Mouse (Mus musculus): ENCODE results near the gene Klhdc4. TPM values are rescaled to one million over a fixed set of nuclear protein-coding genes. Genes with fewer than 3 reads are reported as not detected.

The Klhdc4 gene
- polyA plus RNA-seq, 1 experiment from 2014 or later, result 39.5 TPM

DNA sequence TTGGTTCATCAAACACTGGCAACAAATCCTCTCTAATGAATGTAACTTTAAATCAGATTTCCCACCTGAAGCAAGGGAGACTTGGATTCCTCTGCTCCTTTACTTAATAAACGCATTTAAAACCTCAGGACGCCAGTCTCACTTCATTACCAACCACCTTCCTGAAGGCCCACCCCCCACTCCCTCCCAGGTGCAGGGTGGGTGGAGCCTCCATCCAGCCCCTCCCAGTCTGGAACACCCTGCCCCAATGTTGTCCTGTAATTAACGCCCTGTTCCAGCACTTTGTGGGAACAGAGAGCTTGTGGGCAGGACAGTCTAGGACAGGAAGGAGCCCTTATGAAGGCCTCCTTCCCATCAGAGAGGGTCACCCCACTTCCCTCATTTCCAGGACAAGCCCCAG is 35.2 kb downstream of the Klhdc4 start:
- TF ChIP-seq CTCF (IDR thresholded peaks at IDR 0.05), result no peak
- in situ Hi-C loops (cut with MboI; ENCODE audit: low pct_unique_long_range_greater_than_20kb), result no loop called here
- no peaks in the 10 kb centered on the region for H3K27me3 ChIP-seq
- ChIA-PET POLR2A (no interaction called here), CTCF (no interaction called here)
- ATAC-seq (no peak), DNase-seq (ENCODE audit: low read depth, low spot score) (no peak)

GRCm38 (mm10) chr8:121792627-121793026 is 36.7 kb downstream of the Klhdc4 start:
- H3K27me3 ChIP-seq, result no peaks in the 10 kb centered on the region
- no peak for TF ChIP-seq CTCF (IDR thresholded peaks at IDR 0.05)
- in situ Hi-C loops (cut with MboI; ENCODE audit: low pct_unique_long_range_greater_than_20kb), result no loop called here
- ChIA-PET CTCF (no interaction called here), POLR2A (no interaction called here)
- ATAC-seq (no peak), DNase-seq (ENCODE audit: low read depth, low spot score) (no peak)

- no peak for ATAC-seq
- in situ Hi-C loops (cut with MboI; ENCODE audit: low pct_unique_long_range_greater_than_20kb), result no loop called here
- ChIA-PET CTCF (no interaction called here), POLR2A (no interaction called here)
- no peak for TF ChIP-seq CTCF (IDR thresholded peaks at IDR 0.05)
- no peaks in the 10 kb centered on the region for H3K27me3 ChIP-seq
- no peak for DNase-seq (ENCODE audit: low read depth, low spot score)
Observed at GRCm38 (mm10) chr8:121792159-121792558, 37.2 kb downstream of the Klhdc4 start.

DNA sequence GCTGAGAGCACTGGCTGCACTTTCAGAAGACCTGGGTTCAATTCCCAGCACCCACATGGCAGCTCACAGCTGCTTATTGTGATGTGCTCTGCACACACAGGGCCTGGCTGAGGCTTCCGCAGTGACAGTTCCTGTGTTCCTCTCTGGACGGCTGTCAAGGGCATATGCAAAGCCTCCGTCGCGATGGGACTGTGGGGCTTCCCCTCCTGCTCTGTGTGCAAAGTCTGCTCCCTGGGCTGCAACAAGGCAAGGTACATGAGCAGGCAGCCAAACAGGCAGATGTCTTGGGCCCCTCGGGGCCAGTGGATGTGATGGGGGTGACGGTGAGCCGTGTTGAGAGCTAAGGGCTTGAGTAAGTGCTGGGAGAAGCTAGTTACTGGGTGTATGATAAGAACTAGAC is 40.6 kb downstream of the Klhdc4 start:
- POLR2A ChIA-PET, result no interaction called here
- CTCF ChIA-PET, result no interaction called here
- in situ Hi-C loops (cut with MboI; ENCODE audit: low pct_unique_long_range_greater_than_20kb), result no loop called here
- peaks cover 22% of the 10 kb centered on the region for H3K27me3 ChIP-seq
- no peak for TF ChIP-seq CTCF (IDR thresholded peaks at IDR 0.05)
- DNase-seq (ENCODE audit: low read depth, low spot score) (no peak), ATAC-seq (no peak)

GRCm38 (mm10) chr8:121786542-121786941 is 42.8 kb downstream of the Klhdc4 start:
- peaks cover 36% of the 10 kb centered on the region for H3K27me3 ChIP-seq
- CTCF ChIA-PET, result no interaction called here
- no peak for DNase-seq (ENCODE audit: low read depth, low spot score)
- POLR2A ChIA-PET, result interaction anchor here (0.6 to 0.8 kb wide), 2 partner anchors 8 to 15 kb away, joined by 3 to 5 read pairs; no protein-coding TSS in a partner anchor
- in situ Hi-C loops (cut with MboI; ENCODE audit: low pct_unique_long_range_greater_than_20kb), result no loop called here
- no peak for TF ChIP-seq CTCF (IDR thresholded peaks at IDR 0.05)
- peak; percentile 15 for ATAC-seq

DNA sequence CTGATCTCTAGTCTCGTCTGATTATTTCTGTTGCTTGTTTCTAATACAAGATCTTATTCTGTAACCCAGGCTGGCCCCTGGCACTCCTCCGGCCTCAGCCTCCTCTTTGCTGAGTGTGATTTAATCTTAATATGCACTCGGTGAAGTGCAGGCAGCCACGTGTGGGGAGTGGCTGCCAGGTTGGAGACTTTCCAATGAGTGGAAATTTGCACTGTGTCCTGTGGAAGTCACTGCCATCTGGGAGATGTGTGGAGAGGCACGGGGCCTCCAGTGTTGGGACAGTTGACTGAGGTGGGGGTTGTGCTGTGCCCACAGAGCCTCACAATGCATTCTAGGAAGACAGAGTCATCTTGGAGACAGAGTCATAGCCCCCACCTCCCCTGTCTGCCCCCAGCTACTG is 46.9 kb downstream of the Klhdc4 start:
- no peak for ATAC-seq
- peaks cover 52% of the 10 kb centered on the region for H3K27me3 ChIP-seq
- TF ChIP-seq CTCF (IDR thresholded peaks at IDR 0.05), result no peak
- in situ Hi-C loops (cut with MboI; ENCODE audit: low pct_unique_long_range_greater_than_20kb), result no loop called here
- POLR2A ChIA-PET, result no interaction called here
- no peak for DNase-seq (ENCODE audit: low read depth, low spot score)
- CTCF ChIA-PET, result no interaction called here

GRCm38 (mm10) chr8:121773876-121774275 is 55.5 kb downstream of the Klhdc4 start:
- TF ChIP-seq CTCF (IDR thresholded peaks at IDR 0.05), result no peak
- ATAC-seq (no peak), DNase-seq (ENCODE audit: low read depth, low spot score) (no peak)
- peaks cover 55% of the 10 kb centered on the region for H3K27me3 ChIP-seq
- ChIA-PET CTCF (no interaction called here), POLR2A (no interaction called here)
- in situ Hi-C loops (cut with MboI; ENCODE audit: low pct_unique_long_range_greater_than_20kb), result no loop called here

DNA sequence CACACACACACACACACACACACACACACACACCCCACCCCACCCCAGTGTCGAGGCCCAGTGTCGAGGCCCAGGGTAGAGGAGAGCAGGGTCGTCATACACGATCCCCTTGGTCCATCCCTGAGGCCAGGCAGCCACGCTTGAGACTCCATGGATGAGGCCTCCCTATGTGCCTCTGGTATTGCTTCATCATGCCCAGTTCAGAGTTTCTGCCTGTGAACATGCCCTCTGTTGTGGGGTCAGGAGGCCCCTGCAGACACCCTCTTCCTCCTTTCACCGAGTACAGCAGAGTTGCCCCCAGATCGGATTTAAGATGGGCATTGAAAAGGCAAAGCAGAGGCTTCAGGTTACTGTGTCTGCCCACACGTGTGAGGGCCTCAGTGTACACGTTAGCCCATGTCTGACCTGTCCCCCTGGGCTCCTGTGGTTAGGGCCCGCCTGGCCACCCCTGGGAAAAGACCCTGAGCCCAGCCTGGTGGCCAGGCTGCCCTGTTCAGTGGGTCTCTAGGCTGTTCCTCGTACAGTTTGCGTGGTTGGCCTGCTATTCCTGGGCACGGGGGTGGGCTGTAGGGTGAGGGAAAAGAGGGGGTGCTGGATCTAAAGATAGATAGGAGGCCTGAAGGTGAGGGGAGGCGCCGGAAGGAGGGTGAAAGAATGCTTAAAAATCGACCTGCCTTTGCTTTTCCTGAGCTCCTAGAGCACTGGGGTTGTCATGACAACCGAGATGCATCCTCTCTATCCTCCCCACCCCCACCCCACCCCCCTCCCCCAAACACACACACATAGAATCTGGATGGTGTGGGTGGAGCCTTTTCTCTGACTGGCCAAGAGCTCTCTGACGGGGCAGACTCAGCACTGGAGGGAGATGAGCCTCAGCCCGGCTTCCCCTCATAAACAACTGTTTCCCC is 58.3 kb downstream of the Klhdc4 start:
- POLR2A ChIA-PET, result interaction anchor here (0.6 kb wide), 1 partner anchor 15 kb away, joined by 5 read pairs; no protein-coding TSS in a partner anchor
- CTCF ChIA-PET, result no interaction called here
- H3K27me3 ChIP-seq, result peaks cover 59% of the 10 kb centered on the region
- in situ Hi-C loops (cut with MboI; ENCODE audit: low pct_unique_long_range_greater_than_20kb), result no loop called here
- no peak for TF ChIP-seq CTCF (IDR thresholded peaks at IDR 0.05)
- no peak for DNase-seq (ENCODE audit: low read depth, low spot score)
- no peak for ATAC-seq

GRCm38 (mm10) chr8:121769621-121770020 is 59.7 kb downstream of the Klhdc4 start:
- ChIA-PET POLR2A (no interaction called here), CTCF (no interaction called here)
- H3K27me3 ChIP-seq, result peaks cover 61% of the 10 kb centered on the region
- TF ChIP-seq CTCF (IDR thresholded peaks at IDR 0.05), result no peak
- ATAC-seq (no peak), DNase-seq (ENCODE audit: low read depth, low spot score) (no peak)
- in situ Hi-C loops (cut with MboI; ENCODE audit: low pct_unique_long_range_greater_than_20kb), result no loop called here

DNA sequence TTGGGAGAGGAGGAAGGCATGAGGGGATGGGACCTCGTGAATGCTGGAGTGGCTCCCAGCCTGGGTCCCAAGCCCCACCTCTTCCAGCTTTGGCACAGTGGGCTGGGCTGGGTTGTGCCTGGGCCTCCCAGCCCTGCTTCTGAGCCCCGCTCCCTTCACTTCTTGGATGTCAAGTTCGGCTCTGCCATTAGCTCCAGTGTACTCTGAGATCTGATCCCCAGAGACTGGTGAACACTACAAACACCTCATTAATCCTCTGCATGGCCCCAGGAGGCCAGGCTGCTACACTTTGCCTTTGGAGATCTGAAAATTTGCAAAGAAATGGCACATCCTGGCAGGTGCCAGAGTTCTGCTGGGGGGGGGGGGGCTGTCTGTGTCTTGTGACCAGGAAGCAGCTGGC is 60.3 kb downstream of the Klhdc4 start:
- no peak for DNase-seq (ENCODE audit: low read depth, low spot score)
- CTCF ChIA-PET, result no interaction called here
- no peak for ATAC-seq
- no peak for TF ChIP-seq CTCF (IDR thresholded peaks at IDR 0.05)
- peaks cover 64% of the 10 kb centered on the region for H3K27me3 ChIP-seq
- POLR2A ChIA-PET, result no interaction called here
- in situ Hi-C loops (cut with MboI; ENCODE audit: low pct_unique_long_range_greater_than_20kb), result no loop called here

- no peak for TF ChIP-seq CTCF (IDR thresholded peaks at IDR 0.05)
- POLR2A ChIA-PET, result no interaction called here
- in situ Hi-C loops (cut with MboI; ENCODE audit: low pct_unique_long_range_greater_than_20kb), result no loop called here
- peaks cover 72% of the 10 kb centered on the region for H3K27me3 ChIP-seq
- ATAC-seq (no peak), DNase-seq (ENCODE audit: low read depth, low spot score) (no peak)
- CTCF ChIA-PET, result no interaction called here
Observed at GRCm38 (mm10) chr8:121765594-121766138, 63.7 kb downstream of the Klhdc4 start.

- TF ChIP-seq CTCF (IDR thresholded peaks at IDR 0.05), result no peak
- in situ Hi-C loops (cut with MboI; ENCODE audit: low pct_unique_long_range_greater_than_20kb), result no loop called here
- DNase-seq (ENCODE audit: low read depth, low spot score) (no peak), ATAC-seq (no peak)
- ChIA-PET POLR2A (no interaction called here), CTCF (no interaction called here)
- H3K27me3 ChIP-seq, result peaks cover 83% of the 10 kb centered on the region
Observed at GRCm38 (mm10) chr8:121763700-121764013, 65.7 kb downstream of the Klhdc4 start.
